Mouse (Mus musculus): ENCODE measurements around the gene Ccni.

GRCm38 (mm10) chr5:93190428-93190827 lies 15.9 kb downstream of the Ccni start:
- TF ChIP-seq POLR2A (IDR thresholded peaks at IDR 0.05; ENCODE audit: insufficient read depth, low read depth, low read length) (no peak), CTCF (IDR thresholded peaks at IDR 0.05; ENCODE audit: insufficient read depth, low read depth, low read length) (no peak)

All from olfactory bulb, adult 2 months (tissue).